Mouse (Mus musculus) CD4-positive, CD25-positive, alpha-beta regulatory T cell (primary cell): ENCODE data around the gene Fam43a. TPM values are rescaled to one million over a fixed set of nuclear protein-coding genes. Genes with fewer than 3 reads are reported as not detected.

Source experiments
- polyA plus RNA-seq: library from polyadenylated mRNA; unstranded; fragments of 100-300 nt; shearing (Covaris generic); gene quantifications from one replicate; pipeline ENCODE4 v1.2.1, GENCODE M21; 2017

Fam43a gene
- 5.0 TPM for polyA plus RNA-seq

GRCm38 (mm10) chr16:30599491-30600268 is at the start of gene Fam43a:
Gene Fam43a, plus strand, starts transcription at chr16:30599723.

GRCm38 (mm10) chr16:30550748-30551192 is 48.8 kb upstream of the Fam43a start, which contains the start of gene Tmem44:
Gene Tmem44, minus strand, starts transcription at chr16:30550842.

GRCm38 (mm10) chr16:30587494-30588327 is 11.8 kb upstream of the Fam43a start, which contains the start of gene Lsg1:
Gene Lsg1, minus strand, starts transcription at chr16:30587592.

Other genes starting within 250 kb of the Fam43a start
- 55.7 TPM for gene Atp13a3, start 193.7 kb upstream of the Fam43a start, polyA plus RNA-seq
- gene Tmem44, start 48.9 kb upstream of the Fam43a start, polyA plus RNA-seq, result 0.63 TPM
- 79.0 TPM for gene Lsg1, start 12.1 kb upstream of the Fam43a start, polyA plus RNA-seq